Mouse (Mus musculus) heart, postnatal 14 days (tissue): Measurements from ENCODE around the gene Cldn1. TPM values are rescaled to one million over a fixed set of nuclear protein-coding genes. Genes with fewer than 3 reads are reported as not detected.

Experiments
- DNase-seq, 2 experiments: peaks; one replicate each; pipeline ENCODE4 v3.0.0; 2021 to 2022
- intact Hi-C: fragments of 180-260 bp; cut with DNase I; formaldehyde crosslinking; loops from one replicate; pipeline ENCODE4 v1.15.1; 2025
- total RNA-seq, 2 experiments: library from RNA; stranded (reverse); gene quantifications; 2 replicates each; pipeline ENCODE4 v1.2.3; 2021

Cldn1 gene
- total RNA-seq, 2 experiments from 2014 or later = 0.85 to 1.0 TPM

GRCm38 (mm10) chr16:26309402-26309801, 62.2 kb downstream of the Cldn1 start:
- DNase-seq = no peak
- intact Hi-C loops = no loop called here

Other genes with a start within 250 kb of the Cldn1 start
- not detected for gene Cldn16, start 91.3 kb upstream of the Cldn1 start, total RNA-seq
- gene Tmem207, start 154.9 kb upstream of the Cldn1 start, total RNA-seq = not detected
- 1 to 10 TPM; 4.8 to 4.9 TPM for gene Il1rap, start 209.9 kb upstream of the Cldn1 start, total RNA-seq